In the genomic region with DNA sequence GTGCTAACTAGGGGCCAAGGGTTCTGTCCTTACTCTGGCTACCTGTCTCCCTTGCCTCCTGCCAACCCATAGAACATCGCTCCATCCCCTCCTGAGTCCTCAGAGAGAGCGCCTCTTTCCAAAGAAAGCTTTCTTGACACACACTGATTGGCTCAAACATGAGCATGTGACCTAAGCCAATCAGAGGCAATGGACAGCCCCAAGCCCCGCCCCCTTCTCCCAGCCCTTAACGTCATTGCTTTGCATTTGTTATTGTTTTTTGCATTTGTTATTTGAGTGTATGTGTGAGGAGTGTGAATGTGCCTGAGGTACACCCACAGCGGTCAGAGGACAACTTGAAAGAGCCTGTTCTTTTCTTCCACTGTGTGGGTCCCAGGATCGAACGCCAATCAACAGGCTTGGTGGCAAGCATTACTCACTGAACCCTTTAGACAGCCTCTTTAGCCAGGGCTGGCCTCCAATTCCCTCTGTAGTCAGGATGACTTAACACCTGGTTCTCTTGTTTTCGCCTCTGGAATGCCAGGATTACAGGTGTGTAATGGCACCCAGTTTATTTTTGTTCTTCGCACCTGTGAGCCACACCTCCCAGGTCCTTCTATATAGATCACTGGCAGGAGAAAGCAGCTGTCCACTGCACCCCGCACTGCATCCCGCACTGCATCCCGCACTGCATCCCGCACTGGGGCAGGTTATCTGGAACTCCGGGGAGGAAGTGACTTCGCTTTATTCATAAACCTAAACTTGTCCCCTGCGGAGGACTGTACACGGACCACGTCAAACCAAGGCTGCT, we compare ENCODE assay signal across 8 mouse cellular contexts. TPM values are rescaled to one million over a fixed set of nuclear protein-coding genes. Genes with fewer than 3 reads are reported as not detected.
DNase-seq lines count a peak whose midpoint lies in the region; ATAC-seq and TF ChIP-seq lines count a peak whose summit lies in the region.

No protein-coding gene starts in this region.

- H3K9me3 ChIP-seq in kidney, embryonic 16.5 days (ENCODE audit: low read length) = no peaks in the 10 kb centered on the region
- H3K9me3 ChIP-seq in hindbrain, postnatal 0 days (ENCODE audit: low read length) = no peaks in the 10 kb centered on the region
- no peaks in the 10 kb centered on the region for H3K9me3 ChIP-seq in neural tube, embryonic 14.5 days (ENCODE audit: control insufficient read depth, low read length)

- peaks cover 41% of the 10 kb centered on the region for H3K4me1 ChIP-seq in kidney, embryonic 16.5 days (ENCODE audit: insufficient read depth, low read length)
- peaks cover 3% of the 10 kb centered on the region; the same call in 1 of the 2 replicates for H3K4me1 ChIP-seq in kidney, adult 2 months (ENCODE audit: control insufficient read depth, insufficient read depth, low read length)
- no peaks in the 10 kb centered on the region for H3K4me1 ChIP-seq in hindbrain, postnatal 0 days (ENCODE audit: insufficient read depth, low read length)
- no peaks in the 10 kb centered on the region for H3K4me1 ChIP-seq in neural tube, embryonic 14.5 days (ENCODE audit: control insufficient read depth, insufficient read depth, low read length)
- H3K4me1 ChIP-seq in thymus, adult 2 months (replicated peaks; ENCODE audit: control insufficient read depth, insufficient read depth, low read length) = no peaks in the 10 kb centered on the region

- ATAC-seq in kidney, embryonic 16.5 days (ENCODE audit: low FRiP score, low TSS enrichment) = peak; percentile 36; the same call in 1 of the 2 replicates
- ATAC-seq in hindbrain, postnatal 0 days = peak; percentile 85
- peak; percentile 81; the same call in 1 of the 2 replicates for ATAC-seq in neural tube, embryonic 14.5 days (ENCODE audit: low read depth)

- H3K27ac ChIP-seq in kidney, embryonic 16.5 days (ENCODE audit: low read length) = no peak overlapping the region
- no peak overlapping the region for H3K27ac ChIP-seq in kidney, adult 2 months (ENCODE audit: insufficient read depth, low read depth, low read length)
- H3K27ac ChIP-seq in hindbrain, postnatal 0 days = no peak overlapping the region
- H3K27ac ChIP-seq in neural tube, embryonic 14.5 days (ENCODE audit: low read depth, low read length) = no peak overlapping the region
- H3K27ac ChIP-seq in thymus, adult 2 months (ENCODE audit: control insufficient read depth, insufficient read depth, low read length) = no peak overlapping the region

- peak overlapping the region; percentile 50 for H3K9ac ChIP-seq in kidney, embryonic 16.5 days (replicated peaks; ENCODE audit: low read length)
- no peak overlapping the region for H3K9ac ChIP-seq in hindbrain, postnatal 0 days (replicated peaks; ENCODE audit: low read length)
- peak overlapping the region; percentile 42; the same call in 1 of the 2 replicates for H3K9ac ChIP-seq in neural tube, embryonic 14.5 days (replicated peaks; ENCODE audit: low read depth, low read length)

- WGBS in kidney, embryonic 16.5 days = 59% methylated on average over 18 of the region's 18 CpGs
- WGBS in kidney, adult 2 months = 71% methylated on average over 18 of the region's 18 CpGs
- WGBS in hindbrain, postnatal 0 days = 59% methylated on average over 18 of the region's 18 CpGs
- 60% methylated on average over 18 of the region's 18 CpGs for WGBS in neural tube, embryonic 14.5 days
- WGBS in thymus, adult 2 months = 95% methylated on average over 18 of the region's 18 CpGs

- no peak for DNase-seq in kidney, adult 2 months
- DNase-seq in embryo, embryonic 11 days = peak; percentile 73
- peak; percentile 73 for DNase-seq in hindbrain, postnatal 0 days (ENCODE audit: low spot score)
- DNase-seq in thymus, adult 2 months = no peak
- DNase-seq in gastrocnemius, adult 18-20 months (ENCODE audit: low spot score) = no peak
- DNase-seq in heart, postnatal 25 days (ENCODE audit: low spot score) = no peak

- no peak for TF ChIP-seq POLR2A in kidney, adult 2 months (IDR thresholded peaks at IDR 0.05; ENCODE audit: low read depth, low read length)
- TF ChIP-seq POLR2A in thymus, adult 2 months (IDR thresholded peaks at IDR 0.05; ENCODE audit: control insufficient read depth, extremely low read depth, insufficient read depth, low read length, poor library complexity) = no peak

- H3K36me3 ChIP-seq in kidney, embryonic 16.5 days (ENCODE audit: insufficient read depth, low read length) = no peaks in the 10 kb centered on the region
- no peaks in the 10 kb centered on the region for H3K36me3 ChIP-seq in kidney, adult 2 months (ENCODE audit: control insufficient read depth, insufficient read depth, low read length)
- H3K36me3 ChIP-seq in hindbrain, postnatal 0 days (ENCODE audit: insufficient read depth, low read length) = no peaks in the 10 kb centered on the region
- no peaks in the 10 kb centered on the region for H3K36me3 ChIP-seq in neural tube, embryonic 14.5 days (ENCODE audit: control insufficient read depth, insufficient read depth, low read length)
- H3K36me3 ChIP-seq in thymus, adult 2 months (ENCODE audit: control insufficient read depth, insufficient read depth, low read length) = no peaks in the 10 kb centered on the region

- no peaks in the 10 kb centered on the region for H3K27me3 ChIP-seq in kidney, embryonic 16.5 days (ENCODE audit: insufficient read depth, low read length)
- no peaks in the 10 kb centered on the region for H3K27me3 ChIP-seq in kidney, adult 2 months (replicated peaks; ENCODE audit: control insufficient read depth, insufficient read depth, low read length)
- H3K27me3 ChIP-seq in hindbrain, postnatal 0 days (ENCODE audit: insufficient read depth, low read length) = no peaks in the 10 kb centered on the region
- H3K27me3 ChIP-seq in neural tube, embryonic 14.5 days (ENCODE audit: control insufficient read depth, insufficient read depth, low read length) = no peaks in the 10 kb centered on the region
- no peaks in the 10 kb centered on the region for H3K27me3 ChIP-seq in thymus, adult 2 months (ENCODE audit: control insufficient read depth, insufficient read depth, low read length)

- H3K4me3 ChIP-seq in kidney, embryonic 16.5 days (ENCODE audit: low read length) = peak overlapping the region; percentile 33
- H3K4me3 ChIP-seq in kidney, adult 2 months (ENCODE audit: insufficient read depth, low read depth, low read length) = no peak overlapping the region
- H3K4me3 ChIP-seq in hindbrain, postnatal 0 days (ENCODE audit: low read length) = peak overlapping the region; percentile 26
- H3K4me3 ChIP-seq in neural tube, embryonic 14.5 days (ENCODE audit: low read depth, low read length) = peak overlapping the region; percentile 27
- H3K4me3 ChIP-seq in thymus, adult 2 months (ENCODE audit: control insufficient read depth, insufficient read depth, low read length) = no peak overlapping the region

- TF ChIP-seq CTCF in kidney, adult 2 months (conservative IDR thresholded peaks at IDR 0.05; ENCODE audit: insufficient read depth, insufficient read length, low read depth, low read length) = no peak
- TF ChIP-seq CTCF in hindbrain, postnatal 0 days (IDR thresholded peaks at IDR 0.05; ENCODE audit: low read depth) = no peak
- TF ChIP-seq CTCF in thymus, adult 2 months (IDR thresholded peaks at IDR 0.05; ENCODE audit: borderline replicate concordance, control insufficient read depth, extremely low read depth, insufficient read depth, low read length, poor library complexity) = no peak

- intact Hi-C loops in heart, postnatal 25 days (cut with DNase I) = no loop called here

- peak overlapping the region; percentile 50 for H3K4me2 ChIP-seq in kidney, embryonic 16.5 days (replicated peaks; ENCODE audit: low read depth, low read length)
- peak overlapping the region; percentile 46 for H3K4me2 ChIP-seq in hindbrain, postnatal 0 days (ENCODE audit: low read depth, low read length)
- H3K4me2 ChIP-seq in neural tube, embryonic 14.5 days (ENCODE audit: low read depth, low read length) = peak overlapping the region; percentile 45

RNA-seq across cellular contexts. Expression of gene Scarb1, which starts 13.1 kb away (rescaled TPM):
- 91.8 and 103 TPM in 2 replicates for polyA plus RNA-seq in kidney, embryonic 16.5 days (2015; fragmentation: Nextera tagmentation; extraction: Ambion mirVana)
- polyA plus RNA-seq in kidney, adult 2 months (2012; rRNA removed) = 35.5 and 42.8 TPM in 2 replicates
- total RNA-seq in hindbrain, postnatal 0 days (2014; rRNA removed) = 70.3 and 71.7 TPM in 2 replicates
- polyA plus RNA-seq in hindbrain, postnatal 0 days (2015; fragmentation: Nextera tagmentation; extraction: Ambion mirVana) = 53.9 and 56.1 TPM in 2 replicates
- polyA plus RNA-seq in neural tube, embryonic 14.5 days (2014; fragmentation: Nextera tagmentation; extraction: Ambion mirVana) = 33.7 and 36.9 TPM in 2 replicates
- polyA plus RNA-seq in thymus, adult 2 months (2012; rRNA removed) = 75.3 and 80.7 TPM in 2 replicates
- total RNA-seq in gastrocnemius, adult 18-20 months (2021) = 10 to 100 TPM; 10.0 to 11.0 TPM
- total RNA-seq in heart, postnatal 25 days (2021) = 10 to 100 TPM; 29.6 to 35.2 TPM

Comparison
In these comparisons a context has a peak if more than half of its experiments do, and no peak if none do; other contexts are left out.
1. H3K4me3 ChIP-seq: peak in kidney, embryonic 16.5 days (single experiment), hindbrain, postnatal 0 days (single experiment) and neural tube, embryonic 14.5 days (single experiment); none in kidney, adult 2 months (single experiment) and thymus, adult 2 months (single experiment).
2. DNase-seq: peak in embryo, embryonic 11 days (single experiment) and hindbrain, postnatal 0 days (single experiment); none in kidney, adult 2 months (single experiment), thymus, adult 2 months (single experiment), gastrocnemius, adult 18-20 months (single experiment) and heart, postnatal 25 days (single experiment).
3. Peak in every context shown above with its lines, with median percentiles within 50 percentile points of each other: ATAC-seq and H3K4me2 ChIP-seq.